21 mouse cellular contexts compared by ENCODE assay signal in genomic region chr10:75919026-75919425, GRCm38 (mm10). TPM values are rescaled to one million over a fixed set of nuclear protein-coding genes. Genes with fewer than 3 reads are reported as not detected.
DNase-seq lines count a peak whose midpoint lies in the region; ATAC-seq and TF ChIP-seq lines count a peak whose summit lies in the region.
"Had no signal": no experiment of that assay in that cellular context is flagged by ENCODE, and none has a peak within 500 bp of the region (broad histone marks: within the 10 kb centered on the region; RNA-seq: fewer than 3 reads in every experiment).

No protein-coding gene starts in this region.

- H3K9me3 ChIP-seq in forebrain, embryonic 13.5 days (replicated peaks): no peaks in the 10 kb centered on the region
- H3K9me3 ChIP-seq in forebrain, embryonic 16.5 days (ENCODE audit: control insufficient read depth, low read length): no peaks in the 10 kb centered on the region
- no peaks in the 10 kb centered on the region for H3K9me3 ChIP-seq in midbrain, embryonic 13.5 days
- H3K9me3 ChIP-seq in midbrain, postnatal 0 days (ENCODE audit: low read length): no peaks in the 10 kb centered on the region
- H3K9me3 ChIP-seq in hindbrain, postnatal 0 days (ENCODE audit: low read length): no peaks in the 10 kb centered on the region
- no peaks in the 10 kb centered on the region for H3K9me3 ChIP-seq in neural tube, embryonic 15.5 days (replicated peaks)
- H3K9me3 ChIP-seq: heart, embryonic 10.5 days; megakaryocyte, embryonic 14.5 days had no signal

- no peak overlapping the region for H3K4me3 ChIP-seq in forebrain, embryonic 13.5 days
- no peak overlapping the region for H3K4me3 ChIP-seq in forebrain, embryonic 16.5 days (replicated peaks; ENCODE audit: low read length)
- no peak overlapping the region; the same call in 1 of the 2 replicates for H3K4me3 ChIP-seq in midbrain, embryonic 13.5 days (replicated peaks)
- H3K4me3 ChIP-seq in midbrain, postnatal 0 days (ENCODE audit: low read depth, low read length): no peak overlapping the region
- H3K4me3 ChIP-seq in hindbrain, postnatal 0 days (ENCODE audit: low read length): no peak overlapping the region
- H3K4me3 ChIP-seq in neural tube, embryonic 15.5 days (replicated peaks): peak overlapping the region; percentile 4; the same call in 1 of the 2 replicates
- H3K4me3 ChIP-seq: heart, embryonic 10.5 days; megakaryocyte, embryonic 14.5 days had no signal

- 0 out of 2 replicates have a peak overlapping the region, but pooled peaks have one; percentile 26 for H3K9ac ChIP-seq in forebrain, embryonic 13.5 days
- no peak overlapping the region for H3K9ac ChIP-seq in forebrain, embryonic 16.5 days (replicated peaks; ENCODE audit: low read depth, low read length)
- H3K9ac ChIP-seq in midbrain, embryonic 13.5 days (replicated peaks): peak overlapping the region; percentile 36; the same call in 1 of the 2 replicates
- no peak overlapping the region for H3K9ac ChIP-seq in midbrain, postnatal 0 days (replicated peaks; ENCODE audit: low read length, poor library complexity, severe bottlenecking)
- H3K9ac ChIP-seq in hindbrain, postnatal 0 days (replicated peaks; ENCODE audit: low read length): no peak overlapping the region
- no peak overlapping the region for H3K9ac ChIP-seq in neural tube, embryonic 15.5 days (replicated peaks)

- 90% methylated on average over 5 of the region's 5 CpGs for WGBS in forebrain, embryonic 13.5 days
- WGBS in forebrain, embryonic 16.5 days: 81% methylated on average over 5 of the region's 5 CpGs
- WGBS in midbrain, embryonic 13.5 days: 89% methylated on average over 5 of the region's 5 CpGs
- 87% methylated on average over 5 of the region's 5 CpGs for WGBS in midbrain, postnatal 0 days
- 79% methylated on average over 5 of the region's 5 CpGs for WGBS in hindbrain, postnatal 0 days
- 82% methylated on average over 5 of the region's 5 CpGs for WGBS in neural tube, embryonic 15.5 days

- H3K27ac ChIP-seq in forebrain, embryonic 13.5 days: no peak overlapping the region
- no peak overlapping the region for H3K27ac ChIP-seq in forebrain, embryonic 16.5 days (ENCODE audit: low read length)
- H3K27ac ChIP-seq in midbrain, embryonic 13.5 days: no peak overlapping the region
- H3K27ac ChIP-seq in midbrain, postnatal 0 days (ENCODE audit: low read depth, low read length): no peak overlapping the region
- no peak overlapping the region for H3K27ac ChIP-seq in hindbrain, postnatal 0 days
- no peak overlapping the region for H3K27ac ChIP-seq in neural tube, embryonic 15.5 days (replicated peaks)
- H3K27ac ChIP-seq: heart, embryonic 10.5 days had no signal

- no peaks in the 10 kb centered on the region for H3K27me3 ChIP-seq in forebrain, embryonic 13.5 days
- H3K27me3 ChIP-seq in forebrain, embryonic 16.5 days (replicated peaks; ENCODE audit: control insufficient read depth, insufficient read depth, low read length): no peaks in the 10 kb centered on the region
- H3K27me3 ChIP-seq in midbrain, embryonic 13.5 days: no peaks in the 10 kb centered on the region
- H3K27me3 ChIP-seq in midbrain, postnatal 0 days (ENCODE audit: insufficient read depth, low read length): no peaks in the 10 kb centered on the region
- no peaks in the 10 kb centered on the region for H3K27me3 ChIP-seq in hindbrain, postnatal 0 days (ENCODE audit: insufficient read depth, low read length)
- no peaks in the 10 kb centered on the region for H3K27me3 ChIP-seq in neural tube, embryonic 15.5 days (replicated peaks)
- H3K27me3 ChIP-seq: CH12.LX; megakaryocyte, embryonic 14.5 days had no signal

- peaks cover 41% of the 10 kb centered on the region for H3K4me1 ChIP-seq in forebrain, embryonic 13.5 days
- peaks cover 36% of the 10 kb centered on the region for H3K4me1 ChIP-seq in forebrain, embryonic 16.5 days (replicated peaks; ENCODE audit: control insufficient read depth, insufficient read depth, low read length)
- H3K4me1 ChIP-seq in midbrain, embryonic 13.5 days (replicated peaks): peaks cover 52% of the 10 kb centered on the region
- H3K4me1 ChIP-seq in midbrain, postnatal 0 days (ENCODE audit: insufficient read depth, low read length): peaks cover 7% of the 10 kb centered on the region; the same call in 1 of the 2 replicates
- H3K4me1 ChIP-seq in hindbrain, postnatal 0 days (ENCODE audit: insufficient read depth, low read length): peaks cover 14% of the 10 kb centered on the region; the same call in 1 of the 2 replicates
- peaks cover 54% of the 10 kb centered on the region for H3K4me1 ChIP-seq in neural tube, embryonic 15.5 days

- DNase-seq in midbrain, postnatal 0 days (ENCODE audit: low spot score): no peak
- no peak for DNase-seq in hindbrain, postnatal 0 days (ENCODE audit: low spot score)
- no peak for DNase-seq in right cerebral cortex, postnatal 14 days
- DNase-seq: adrenal gland, adult 8-10 months; cerebellum, postnatal 14 days; embryo, embryonic 11 days; heart, postnatal 10 days; kidney, adult 8-10 months; kidney, postnatal 36 days; layer of hippocampus, adult 9-11 months; thymus, postnatal 14 days had no signal

- no peak for TF ChIP-seq CTCF in midbrain, postnatal 0 days (IDR thresholded peaks at IDR 0.05)
- no peak for TF ChIP-seq CTCF in hindbrain, postnatal 0 days (IDR thresholded peaks at IDR 0.05; ENCODE audit: low read depth)

- ATAC-seq in forebrain, embryonic 13.5 days: no peak
- no peak for ATAC-seq in forebrain, embryonic 16.5 days
- ATAC-seq in midbrain, embryonic 13.5 days: no peak
- no peak for ATAC-seq in midbrain, postnatal 0 days (ENCODE audit: low FRiP score)
- no peak for ATAC-seq in hindbrain, postnatal 0 days
- no peak for ATAC-seq in neural tube, embryonic 15.5 days (ENCODE audit: low FRiP score)
- ATAC-seq: inflammation-experienced regulatory T-cells, adult 6 months had no signal

- H3K4me2 ChIP-seq in forebrain, embryonic 13.5 days: peak overlapping the region; percentile 81
- H3K4me2 ChIP-seq in forebrain, embryonic 16.5 days (ENCODE audit: low read length): no peak overlapping the region
- peak overlapping the region; percentile 67 for H3K4me2 ChIP-seq in midbrain, embryonic 13.5 days (replicated peaks)
- H3K4me2 ChIP-seq in midbrain, postnatal 0 days (ENCODE audit: low read depth, low read length, poor library complexity, severe bottlenecking): no peak overlapping the region
- peak overlapping the region; percentile 13; the same call in 1 of the 2 replicates for H3K4me2 ChIP-seq in hindbrain, postnatal 0 days (ENCODE audit: low read depth, low read length)
- peak overlapping the region; percentile 81 for H3K4me2 ChIP-seq in neural tube, embryonic 15.5 days

- H3K36me3 ChIP-seq in forebrain, embryonic 13.5 days (ENCODE audit: poor library complexity, severe bottlenecking): peaks cover 39% of the 10 kb centered on the region
- peaks cover 2% of the 10 kb centered on the region; the same call in 1 of the 2 replicates for H3K36me3 ChIP-seq in forebrain, embryonic 16.5 days (ENCODE audit: control insufficient read depth, insufficient read depth)
- H3K36me3 ChIP-seq in midbrain, embryonic 13.5 days: peaks cover 34% of the 10 kb centered on the region
- peaks cover 5% of the 10 kb centered on the region for H3K36me3 ChIP-seq in midbrain, postnatal 0 days (ENCODE audit: insufficient read depth, low read length)
- H3K36me3 ChIP-seq in hindbrain, postnatal 0 days (ENCODE audit: insufficient read depth, low read length): peaks cover 19% of the 10 kb centered on the region; the same call in 1 of the 2 replicates
- peaks cover 30% of the 10 kb centered on the region for H3K36me3 ChIP-seq in neural tube, embryonic 15.5 days

RNA-seq across cellular contexts. Expression of gene Smarcb1, which starts 2.4 kb away (rescaled TPM):
- polyA plus RNA-seq in forebrain, embryonic 13.5 days (2015; fragmentation: Nextera tagmentation; extraction: Ambion mirVana): 336 and 349 TPM in 2 replicates
- 325 and 342 TPM in 2 replicates for polyA plus RNA-seq in forebrain, embryonic 16.5 days (2015; fragmentation: Nextera tagmentation; extraction: Ambion mirVana)
- 323 and 327 TPM in 2 replicates for polyA plus RNA-seq in midbrain, embryonic 13.5 days (2015; fragmentation: Nextera tagmentation; extraction: Ambion mirVana)
- total RNA-seq in midbrain, postnatal 0 days (2014; rRNA removed): 145 and 147 TPM in 2 replicates
- 205 and 219 TPM in 2 replicates for polyA plus RNA-seq in midbrain, postnatal 0 days (2015; fragmentation: Nextera tagmentation; extraction: Ambion mirVana)
- 142 and 156 TPM in 2 replicates for total RNA-seq in hindbrain, postnatal 0 days (2014; rRNA removed)
- polyA plus RNA-seq in hindbrain, postnatal 0 days (2015; fragmentation: Nextera tagmentation; extraction: Ambion mirVana): 197 and 199 TPM in 2 replicates
- 229 and 243 TPM in 2 replicates for polyA plus RNA-seq in neural tube, embryonic 15.5 days (2015; fragmentation: Nextera tagmentation; extraction: Ambion mirVana)

RNA-seq across cellular contexts. Expression of gene Chchd10, which starts 13.9 kb away (rescaled TPM):
- 10.3 and 13.3 TPM in 2 replicates for polyA plus RNA-seq in forebrain, embryonic 13.5 days (2015; fragmentation: Nextera tagmentation; extraction: Ambion mirVana)
- 21.8 and 30.7 TPM in 2 replicates for polyA plus RNA-seq in forebrain, embryonic 16.5 days (2015; fragmentation: Nextera tagmentation; extraction: Ambion mirVana)
- 15.1 and 17.1 TPM in 2 replicates for polyA plus RNA-seq in midbrain, embryonic 13.5 days (2015; fragmentation: Nextera tagmentation; extraction: Ambion mirVana)
- total RNA-seq in midbrain, postnatal 0 days (2014; rRNA removed): 216 and 266 TPM in 2 replicates
- polyA plus RNA-seq in midbrain, postnatal 0 days (2015; fragmentation: Nextera tagmentation; extraction: Ambion mirVana): 221 and 260 TPM in 2 replicates
- total RNA-seq in hindbrain, postnatal 0 days (2014; rRNA removed): 327 and 332 TPM in 2 replicates
- polyA plus RNA-seq in hindbrain, postnatal 0 days (2015; fragmentation: Nextera tagmentation; extraction: Ambion mirVana): 304 and 312 TPM in 2 replicates
- polyA plus RNA-seq in neural tube, embryonic 15.5 days (2015; fragmentation: Nextera tagmentation; extraction: Ambion mirVana): 166 and 190 TPM in 2 replicates

RNA-seq across cellular contexts. Expression of gene Mmp11, which starts 17.3 kb away (rescaled TPM):
- 20.8 and 25.9 TPM in 2 replicates for polyA plus RNA-seq in forebrain, embryonic 13.5 days (2015; fragmentation: Nextera tagmentation; extraction: Ambion mirVana)
- 22.2 and 24.3 TPM in 2 replicates for polyA plus RNA-seq in forebrain, embryonic 16.5 days (2015; fragmentation: Nextera tagmentation; extraction: Ambion mirVana)
- polyA plus RNA-seq in midbrain, embryonic 13.5 days (2015; fragmentation: Nextera tagmentation; extraction: Ambion mirVana): 22.7 and 29.5 TPM in 2 replicates
- total RNA-seq in midbrain, postnatal 0 days (2014; rRNA removed): 6.8 and 11.5 TPM in 2 replicates
- 6.6 and 8.1 TPM in 2 replicates for polyA plus RNA-seq in midbrain, postnatal 0 days (2015; fragmentation: Nextera tagmentation; extraction: Ambion mirVana)
- 6.1 and 9.5 TPM in 2 replicates for total RNA-seq in hindbrain, postnatal 0 days (2014; rRNA removed)
- polyA plus RNA-seq in hindbrain, postnatal 0 days (2015; fragmentation: Nextera tagmentation; extraction: Ambion mirVana): 7.8 and 8.3 TPM in 2 replicates
- polyA plus RNA-seq in neural tube, embryonic 15.5 days (2015; fragmentation: Nextera tagmentation; extraction: Ambion mirVana): 18.6 and 25.4 TPM in 2 replicates

RNA-seq across cellular contexts. Expression of gene Gm867, which starts 21.4 kb away (rescaled TPM):
- 0.26 TPM in 1 of 2 replicates, not detected in the other for polyA plus RNA-seq in forebrain, embryonic 13.5 days (2015; fragmentation: Nextera tagmentation; extraction: Ambion mirVana)
- polyA plus RNA-seq in forebrain, embryonic 16.5 days (2015; fragmentation: Nextera tagmentation; extraction: Ambion mirVana): 0.20 TPM in 1 of 2 replicates, not detected in the other
- 0.35 TPM in 1 of 2 replicates, not detected in the other for polyA plus RNA-seq in midbrain, embryonic 13.5 days (2015; fragmentation: Nextera tagmentation; extraction: Ambion mirVana)
- total RNA-seq in midbrain, postnatal 0 days (2014; rRNA removed): 0.88 and 1.7 TPM in 2 replicates
- 1.6 TPM in 2 replicates for polyA plus RNA-seq in midbrain, postnatal 0 days (2015; fragmentation: Nextera tagmentation; extraction: Ambion mirVana)
- total RNA-seq in hindbrain, postnatal 0 days (2014; rRNA removed): 0.73 TPM in 1 of 2 replicates, not detected in the other
- 2.3 and 2.4 TPM in 2 replicates for polyA plus RNA-seq in hindbrain, postnatal 0 days (2015; fragmentation: Nextera tagmentation; extraction: Ambion mirVana)
- polyA plus RNA-seq in neural tube, embryonic 15.5 days (2015; fragmentation: Nextera tagmentation; extraction: Ambion mirVana): 2.3 TPM in 2 replicates
- total RNA-seq: gastrocnemius, postnatal 4 days; heart, postnatal 10 days had no signal
- polyA plus RNA-seq: inflammation-experienced regulatory T-cells, adult 6 months had no signal

RNA-seq across cellular contexts. Expression of gene Vpreb3, which starts 23.8 kb away (rescaled TPM):
- polyA plus RNA-seq in forebrain, embryonic 13.5 days (2015; fragmentation: Nextera tagmentation; extraction: Ambion mirVana): not detected in 2 replicates
- 0.48 TPM in 1 of 2 replicates, not detected in the other for polyA plus RNA-seq in forebrain, embryonic 16.5 days (2015; fragmentation: Nextera tagmentation; extraction: Ambion mirVana)
- 0.58 and 0.73 TPM in 2 replicates for polyA plus RNA-seq in midbrain, embryonic 13.5 days (2015; fragmentation: Nextera tagmentation; extraction: Ambion mirVana)
- not detected in 2 replicates for total RNA-seq in midbrain, postnatal 0 days (2014; rRNA removed)
- 0.59 and 0.72 TPM in 2 replicates for polyA plus RNA-seq in midbrain, postnatal 0 days (2015; fragmentation: Nextera tagmentation; extraction: Ambion mirVana)
- total RNA-seq in hindbrain, postnatal 0 days (2014; rRNA removed): not detected in 2 replicates
- 0.52 and 0.75 TPM in 2 replicates for polyA plus RNA-seq in hindbrain, postnatal 0 days (2015; fragmentation: Nextera tagmentation; extraction: Ambion mirVana)
- 1.0 and 1.4 TPM in 2 replicates for polyA plus RNA-seq in neural tube, embryonic 15.5 days (2015; fragmentation: Nextera tagmentation; extraction: Ambion mirVana)
- total RNA-seq: left cerebral cortex, adult 8-10 months had no signal

Comparison
In these comparisons a context has a peak if more than half of its experiments do, and no peak if none do; other contexts are left out.
1. H3K4me2 ChIP-seq: peak in forebrain, embryonic 13.5 days (single experiment), midbrain, embryonic 13.5 days (single experiment), hindbrain, postnatal 0 days (single experiment) and neural tube, embryonic 15.5 days (single experiment); none in forebrain, embryonic 16.5 days (single experiment) and midbrain, postnatal 0 days (single experiment).
2. H3K9ac ChIP-seq: peak in forebrain, embryonic 13.5 days (single experiment) and midbrain, embryonic 13.5 days (single experiment); none in forebrain, embryonic 16.5 days (single experiment), midbrain, postnatal 0 days (single experiment), hindbrain, postnatal 0 days (single experiment) and neural tube, embryonic 15.5 days (single experiment).